Mouse (Mus musculus) limb, embryonic 13.5 days (tissue): ENCODE data around the gene Gapdhs. TPM values are rescaled to one million over a fixed set of nuclear protein-coding genes. Genes with fewer than 3 reads are reported as not detected.
A peak's percentile ranks its signal among the peaks of the same experiment; 100 is the strongest.
"Not testable (repeated sequence)": the region's sequence is repeated elsewhere in the genome, so short reads cannot be mapped to it uniquely, and the experiment has no call there.

Experiments used
- ATAC-seq: fragments of 200-750 bp; cut with Nextera tagmentation; 2 replicates; pipeline ENCODE4 v1.8.0; 2017; ENCODE audit warnings: low read depth, moderate number of reproducible peaks, moderate TSS enrichment; ENCODE audit not compliant: low FRiP score
- H3K27ac ChIP-seq: fragments of 300-500 bp; sonication (generic); 2 replicates; pipeline ENCODE4 v1.5.1; 2015; ENCODE audit warnings: inconsistent platforms, mild to moderate bottlenecking, moderate library complexity
- H3K27me3 ChIP-seq: fragments of 300-500 bp; sonication (generic); 2 replicates; pipeline ENCODE4 v1.6.1; 2015; ENCODE audit warnings: mild to moderate bottlenecking, inconsistent platforms
- H3K36me3 ChIP-seq: fragments of 300-500 bp; sonication (generic); 2 replicates; pipeline ENCODE4 v1.6.1; 2015; ENCODE audit warnings: inconsistent platforms, mild to moderate bottlenecking, moderate library complexity
- H3K4me1 ChIP-seq: fragments of 300-500 bp; sonication (generic); 2 replicates; pipeline ENCODE4 v1.6.1; 2015; ENCODE audit warnings: inconsistent platforms
- H3K4me2 ChIP-seq: fragments of 300-500 bp; sonication (generic); replicated peaks from 2 replicates; pipeline ENCODE4 v1.6.1; 2015; ENCODE audit warnings: inconsistent platforms, mild to moderate bottlenecking, moderate library complexity
- H3K4me3 ChIP-seq: fragments of 300-500 bp; sonication (generic); 2 replicates; pipeline ENCODE4 v1.5.1; 2015; ENCODE audit warnings: moderate library complexity, mild to moderate bottlenecking, inconsistent platforms
- H3K9ac ChIP-seq: fragments of 300-500 bp; sonication (generic); 2 replicates; pipeline ENCODE4 v1.6.1; 2015; ENCODE audit warnings: mild to moderate bottlenecking, inconsistent platforms
- H3K9me3 ChIP-seq: fragments of 300-500 bp; sonication (generic); 2 replicates; pipeline ENCODE4 v1.6.1; 2016; ENCODE audit warnings: inconsistent platforms
- WGBS: fragments of 180-500 bp; shearing (Covaris S2); methylation state at CpG from one replicate; pipeline ENCODE4 v1.1.7; 2015; 5-methylcytosine and 5-hydroxymethylcytosine counted together
- polyA plus RNA-seq: library from polyadenylated mRNA; unstranded; fragments of >200 nt; fragmentation: Nextera tagmentation; extraction: Ambion mirVana; gene quantifications from 2 replicates; pipeline ENCODE4 v1.2.1, GENCODE M21; 2015

The Gapdhs gene
- polyA plus RNA-seq, 1 experiment from 2014 or later = 0.71 TPM

DNA sequence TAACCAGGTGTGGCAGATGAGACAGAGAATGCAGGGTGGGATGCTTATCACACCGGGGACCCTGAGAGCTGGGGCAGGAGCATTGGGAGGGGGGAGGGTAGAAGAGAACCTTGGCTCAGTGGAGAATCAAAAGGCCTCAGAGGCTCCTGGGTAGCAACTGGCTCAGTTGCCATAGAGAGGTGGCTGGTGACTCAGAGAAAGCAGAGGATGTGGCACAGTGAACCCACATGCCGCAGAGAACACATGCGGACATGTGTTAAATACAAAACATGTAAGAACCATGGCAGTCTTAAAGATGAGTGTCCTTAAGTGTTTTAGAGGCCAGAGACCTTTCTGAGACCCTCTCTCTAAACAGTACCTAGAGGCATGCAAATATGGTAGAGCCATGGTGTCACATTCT lies 7.3 kb downstream of the Gapdhs start:
- H3K4me3 ChIP-seq = no peak overlapping the region
- H3K36me3 ChIP-seq = peaks cover 63% of the 10 kb centered on the region
- 88% methylated on average over 3 of the region's 3 CpGs for WGBS

DNA sequence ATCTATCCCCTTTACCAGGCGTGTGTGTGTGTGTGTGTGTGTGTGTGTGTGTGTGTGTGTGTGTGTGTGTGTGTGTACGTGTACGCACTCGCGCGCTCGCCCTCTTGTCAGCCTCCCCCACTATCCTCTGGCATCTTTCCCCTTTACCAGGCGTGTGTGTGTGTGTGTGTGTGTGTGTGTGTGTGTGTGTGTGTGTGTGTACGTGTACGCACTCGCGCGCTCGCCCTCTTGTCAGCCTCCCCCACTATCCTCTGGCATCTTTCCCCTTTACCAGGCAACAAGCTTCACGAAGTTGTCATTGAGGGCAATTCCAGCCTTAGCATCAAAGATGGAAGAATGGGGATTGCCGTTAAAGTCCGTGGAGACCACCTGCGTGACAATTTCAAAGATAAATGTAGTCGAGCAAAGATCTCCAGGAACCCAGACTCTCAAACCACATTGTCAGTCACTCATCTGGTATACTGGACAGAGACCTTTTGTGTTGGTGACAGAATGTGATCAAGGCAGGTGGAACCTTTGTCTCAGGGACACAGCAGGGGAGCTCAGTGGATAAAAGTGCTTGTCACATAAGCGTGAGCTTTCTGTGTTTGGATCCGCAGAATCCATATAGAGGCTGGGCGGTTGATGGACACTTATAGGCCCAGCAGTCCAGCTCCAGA lies 13.3 kb downstream of the Gapdhs start:
- not testable (repeated sequence) for H3K27me3 ChIP-seq, ATAC-seq, H3K9me3 ChIP-seq
- peak overlapping the region; percentile 85; the same call in 1 of the 2 replicates for H3K27ac ChIP-seq
- H3K36me3 ChIP-seq = peaks cover 47% of the 10 kb centered on the region
- peak overlapping the region; percentile 82 for H3K4me3 ChIP-seq
- H3K4me1 ChIP-seq = peaks cover 20% of the 10 kb centered on the region
- 28% methylated on average over 14 of the region's 22 CpGs for WGBS
- peak overlapping the region; percentile 91 for H3K9ac ChIP-seq
- H3K4me2 ChIP-seq = peak overlapping the region; percentile 79

More for the DNA sequence above, 7.3 kb downstream of the Gapdhs start:
- no peak for ATAC-seq
- Histone ChIP-seq H3K27me3 (no peaks in the 10 kb centered on the region), H3K4me2 (no peak overlapping the region), H3K9ac (no peak overlapping the region), H3K9me3 (no peaks in the 10 kb centered on the region), H3K27ac (no peak overlapping the region), H3K4me1 (no peaks in the 10 kb centered on the region)

DNA sequence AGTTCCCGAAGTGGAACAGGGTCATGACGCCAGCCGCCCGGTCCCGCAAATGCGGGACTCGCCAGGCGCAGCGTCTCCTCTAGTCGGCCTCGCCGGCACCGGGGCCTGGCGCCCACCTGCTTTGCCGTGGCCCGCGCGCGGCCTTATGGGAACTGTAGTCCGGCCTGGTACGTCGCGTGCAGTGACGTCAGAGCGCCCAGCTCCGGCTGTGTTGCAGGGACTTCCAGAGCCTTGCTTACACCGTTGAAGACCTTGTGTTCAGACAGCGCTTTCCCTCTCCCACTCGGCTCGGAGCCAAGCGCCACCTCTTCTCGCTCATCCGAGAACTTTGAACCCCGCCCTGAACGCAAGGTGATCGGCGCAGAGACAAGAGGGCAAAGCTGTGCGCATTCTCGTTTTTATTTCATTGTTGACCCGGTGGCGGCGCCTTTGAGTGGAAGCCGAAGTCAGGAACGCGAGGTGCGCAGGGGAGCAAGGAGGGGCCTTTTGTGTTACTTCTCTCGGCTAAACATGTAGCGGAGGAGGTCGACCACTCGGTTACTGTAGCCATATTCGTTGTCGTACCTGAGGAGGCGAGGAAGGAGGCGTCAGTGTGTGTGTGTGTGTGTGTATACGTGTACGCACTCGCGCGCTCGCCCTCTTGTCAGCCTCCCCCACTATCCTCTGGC lies 14.0 kb downstream of the Gapdhs start, which contains the start of gene Tmem147:
Gene Tmem147 (minus strand): TSS at position 145 of the 668 bp plus-strand sequence.
- no peaks in the 10 kb centered on the region for H3K27me3 ChIP-seq
- peak within 1 kb of the TSS; percentile 85 for H3K27ac ChIP-seq
- H3K4me3 ChIP-seq = peak within 1 kb of the TSS; percentile 82
- peak within 1 kb of the TSS; percentile 79 for H3K4me2 ChIP-seq
- H3K9ac ChIP-seq = peak within 1 kb of the TSS; percentile 91
- peak; percentile 97 for ATAC-seq
- peaks cover 20% of the 10 kb centered on the region for H3K4me1 ChIP-seq
- no peaks in the 10 kb centered on the region for H3K9me3 ChIP-seq
- peaks cover 44% of the 10 kb centered on the region for H3K36me3 ChIP-seq
- under 1% methylated on average over 60 of the region's 60 CpGs for WGBS

DNA sequence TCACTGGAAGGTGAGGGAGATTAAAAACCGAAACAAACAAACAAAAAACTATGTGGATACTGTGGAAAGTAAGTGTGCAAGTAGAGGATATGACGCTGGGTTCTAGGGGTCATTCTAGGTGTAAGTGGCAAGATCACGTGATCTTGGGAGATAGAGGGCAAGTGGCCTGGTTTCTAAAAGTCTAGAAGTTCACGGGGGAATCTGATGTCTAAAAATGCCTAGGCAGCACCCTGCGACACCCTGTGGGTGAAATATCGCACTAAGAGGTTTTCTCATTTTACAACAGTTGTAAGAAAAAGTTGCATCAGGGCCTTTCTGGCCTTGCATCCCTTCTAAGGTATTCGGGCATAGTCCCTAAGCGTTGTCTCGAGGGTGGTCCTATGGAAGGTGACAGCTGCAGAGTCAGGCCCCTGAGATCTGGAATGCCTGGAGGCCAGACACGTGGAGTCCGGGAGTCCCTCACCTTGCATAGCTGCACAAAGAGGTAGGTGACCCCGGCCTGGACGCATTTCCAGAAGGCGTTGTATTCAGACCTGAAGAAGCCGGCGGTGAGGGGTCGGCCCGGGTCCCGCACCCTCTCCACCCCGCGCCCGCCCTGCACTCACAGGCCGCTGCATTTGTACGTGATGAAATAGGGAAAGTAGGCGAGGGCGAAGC lies 14.6 kb downstream of the Gapdhs start:
- Histone ChIP-seq H3K9ac (peak overlapping the region; percentile 91), H3K4me3 (peak overlapping the region; percentile 82), H3K4me2 (peak overlapping the region; percentile 79), H3K27me3 (no peaks in the 10 kb centered on the region), H3K36me3 (peaks cover 40% of the 10 kb centered on the region), H3K4me1 (peaks cover 20% of the 10 kb centered on the region), H3K27ac (peak overlapping the region; percentile 85; the same call in 1 of the 2 replicates), H3K9me3 (no peaks in the 10 kb centered on the region)
- 8% methylated on average over 26 of the region's 26 CpGs for WGBS
- ATAC-seq = peak; percentile 20

DNA sequence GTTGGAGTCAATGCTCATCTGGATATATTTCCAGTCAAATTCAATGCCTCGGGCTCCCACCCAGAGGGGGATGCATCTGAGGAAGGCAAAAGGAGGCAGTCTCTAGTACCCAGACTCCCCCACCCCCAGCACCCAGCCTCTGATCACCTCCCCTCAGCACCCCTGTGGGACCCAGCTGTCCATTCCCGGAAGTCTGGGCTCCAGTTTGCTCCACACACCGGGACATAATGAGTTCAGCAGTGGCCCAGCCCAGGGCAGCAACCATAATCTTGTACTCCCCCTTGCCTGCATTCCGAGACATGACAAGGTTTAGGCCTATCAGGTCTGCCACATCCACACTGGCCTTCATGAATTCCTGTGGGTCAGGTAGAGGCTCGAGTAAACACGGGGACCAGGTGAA lies 15.3 kb downstream of the Gapdhs start:
- Histone ChIP-seq H3K4me3 (peak overlapping the region; percentile 82), H3K9me3 (no peaks in the 10 kb centered on the region), H3K36me3 (peaks cover 34% of the 10 kb centered on the region), H3K4me1 (peaks cover 24% of the 10 kb centered on the region), H3K9ac (peak overlapping the region; percentile 91), H3K27me3 (no peaks in the 10 kb centered on the region), H3K27ac (no peak overlapping the region), H3K4me2 (peak overlapping the region; percentile 79)
- no peak for ATAC-seq
- 82% methylated on average over 6 of the region's 6 CpGs for WGBS

DNA sequence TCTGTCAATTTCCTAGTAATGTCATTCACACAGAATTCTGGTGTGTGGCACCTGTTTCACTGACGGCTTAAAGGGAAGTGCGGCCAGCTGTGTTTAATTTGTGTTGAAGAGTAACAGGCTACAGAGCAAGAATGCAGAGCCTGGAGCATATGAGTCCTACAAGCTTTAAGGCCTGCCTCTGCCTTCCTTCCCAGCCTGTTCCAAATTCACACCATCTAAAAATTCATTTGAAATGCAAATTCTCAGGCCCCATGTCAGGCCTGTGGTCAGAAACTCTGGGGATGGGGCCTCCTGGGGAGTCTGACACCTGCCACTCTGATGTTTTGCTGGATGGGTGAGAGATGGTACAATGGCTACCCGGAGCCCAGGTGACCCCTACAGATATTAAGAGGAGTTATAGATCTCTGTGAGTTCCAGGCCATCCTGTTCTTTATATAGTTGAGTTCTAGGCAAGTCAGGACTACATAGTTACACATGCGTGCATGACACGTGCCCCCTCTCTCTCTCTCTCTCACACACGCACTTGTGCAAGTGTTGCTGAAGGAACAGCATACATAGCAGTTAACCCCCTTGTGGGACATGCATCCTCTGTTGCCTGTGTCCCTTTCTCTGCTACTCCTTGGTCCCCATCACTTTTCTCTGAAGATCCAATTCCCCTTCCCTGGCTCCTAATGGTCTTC lies 20.1 kb downstream of the Gapdhs start:
- Histone ChIP-seq H3K9me3 (no peaks in the 10 kb centered on the region), H3K4me1 (peaks cover 12% of the 10 kb centered on the region), H3K4me2 (no peak overlapping the region), H3K27ac (no peak overlapping the region), H3K27me3 (peaks cover 12% of the 10 kb centered on the region), H3K9ac (no peak overlapping the region), H3K36me3 (peaks cover 18% of the 10 kb centered on the region), H3K4me3 (no peak overlapping the region)
- 50% methylated on average over 6 of the region's 6 CpGs for WGBS
- ATAC-seq = no peak

DNA sequence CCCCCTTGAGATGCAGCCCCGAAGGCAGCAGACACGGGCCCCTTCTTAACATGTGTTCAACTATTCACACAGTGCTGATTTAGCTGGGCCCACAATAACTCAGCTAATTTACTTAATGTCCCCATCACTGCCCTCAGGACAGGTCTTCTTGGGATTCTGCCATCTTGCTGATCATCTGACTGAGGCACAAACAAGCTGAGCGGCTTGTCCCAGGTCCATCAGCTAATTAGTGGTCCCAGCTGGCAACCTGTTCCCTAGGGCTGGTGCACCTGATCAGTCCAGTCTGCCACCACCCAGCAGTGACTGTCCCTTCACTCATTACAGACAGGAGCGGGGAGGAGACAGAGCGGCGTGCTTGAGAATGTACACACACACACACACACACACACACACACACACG lies 22.2 kb downstream of the Gapdhs start:
- Histone ChIP-seq H3K4me1 (peaks cover 16% of the 10 kb centered on the region), H3K4me2 (no peak overlapping the region), H3K27ac (no peak overlapping the region), H3K9ac (no peak overlapping the region), H3K27me3 (peaks cover 32% of the 10 kb centered on the region), H3K36me3 (0 out of 2 replicates have a peak, but pooled peaks cover 3% of the 10 kb centered on the region), H3K4me3 (no peak overlapping the region), H3K9me3 (no peaks in the 10 kb centered on the region)
- 84% methylated on average over 7 of the region's 7 CpGs for WGBS
- no peak for ATAC-seq

DNA sequence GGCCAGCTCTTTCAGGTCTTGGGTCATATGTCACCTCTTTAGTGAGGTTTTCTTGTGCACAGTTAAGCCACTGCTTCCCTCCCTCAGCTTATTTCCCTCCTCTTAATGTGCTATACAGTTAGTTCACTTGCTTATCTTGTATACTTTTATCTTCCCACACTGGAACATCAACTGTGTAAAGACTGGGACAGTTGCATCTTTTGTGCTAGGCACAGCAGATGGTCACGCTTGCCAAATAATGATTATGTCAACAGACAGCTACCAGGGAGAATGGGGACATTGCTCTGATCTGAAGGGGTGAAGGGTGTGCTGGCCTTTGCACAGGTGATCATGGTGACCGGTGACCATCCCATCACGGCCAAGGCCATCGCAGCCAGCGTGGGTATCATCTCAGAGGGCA lies 23.8 kb downstream of the Gapdhs start:
- no peak for ATAC-seq
- WGBS = 97% methylated on average over 5 of the region's 5 CpGs
- peaks cover 16% of the 10 kb centered on the region for H3K4me1 ChIP-seq
- no peak overlapping the region for H3K4me2 ChIP-seq
- H3K36me3 ChIP-seq = no peaks in the 10 kb centered on the region
- H3K27me3 ChIP-seq = peaks cover 48% of the 10 kb centered on the region
- H3K27ac ChIP-seq = no peak overlapping the region
- H3K9me3 ChIP-seq = no peaks in the 10 kb centered on the region
- no peak overlapping the region for H3K4me3 ChIP-seq
- no peak overlapping the region for H3K9ac ChIP-seq

DNA sequence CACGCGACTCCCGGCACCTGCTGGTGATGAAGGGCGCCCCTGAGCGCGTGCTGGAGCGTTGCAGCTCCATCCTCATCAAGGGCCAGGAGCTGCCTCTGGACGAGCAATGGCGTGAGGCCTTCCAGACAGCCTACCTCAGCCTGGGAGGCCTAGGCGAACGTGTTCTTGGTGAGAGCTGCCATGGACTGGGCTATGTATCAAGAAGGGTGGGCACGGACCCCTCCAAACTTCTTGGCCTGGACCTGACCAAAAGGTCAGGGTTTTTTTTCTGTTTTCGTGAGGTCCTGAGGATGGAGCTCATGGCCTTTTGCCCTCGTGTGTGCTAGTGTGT lies 25.8 kb downstream of the Gapdhs start:
- no peaks in the 10 kb centered on the region for H3K36me3 ChIP-seq
- peak overlapping the region; percentile 37 for H3K4me3 ChIP-seq
- H3K9me3 ChIP-seq = no peaks in the 10 kb centered on the region
- peaks cover 12% of the 10 kb centered on the region for H3K4me1 ChIP-seq
- no peak overlapping the region for H3K27ac ChIP-seq
- H3K9ac ChIP-seq = 0 out of 2 replicates have a peak overlapping the region, but pooled peaks have one; percentile 15
- H3K27me3 ChIP-seq = peaks cover 50% of the 10 kb centered on the region
- peak overlapping the region; percentile 65 for H3K4me2 ChIP-seq
- no peak for ATAC-seq
- 15% methylated on average over 14 of the region's 14 CpGs for WGBS

DNA sequence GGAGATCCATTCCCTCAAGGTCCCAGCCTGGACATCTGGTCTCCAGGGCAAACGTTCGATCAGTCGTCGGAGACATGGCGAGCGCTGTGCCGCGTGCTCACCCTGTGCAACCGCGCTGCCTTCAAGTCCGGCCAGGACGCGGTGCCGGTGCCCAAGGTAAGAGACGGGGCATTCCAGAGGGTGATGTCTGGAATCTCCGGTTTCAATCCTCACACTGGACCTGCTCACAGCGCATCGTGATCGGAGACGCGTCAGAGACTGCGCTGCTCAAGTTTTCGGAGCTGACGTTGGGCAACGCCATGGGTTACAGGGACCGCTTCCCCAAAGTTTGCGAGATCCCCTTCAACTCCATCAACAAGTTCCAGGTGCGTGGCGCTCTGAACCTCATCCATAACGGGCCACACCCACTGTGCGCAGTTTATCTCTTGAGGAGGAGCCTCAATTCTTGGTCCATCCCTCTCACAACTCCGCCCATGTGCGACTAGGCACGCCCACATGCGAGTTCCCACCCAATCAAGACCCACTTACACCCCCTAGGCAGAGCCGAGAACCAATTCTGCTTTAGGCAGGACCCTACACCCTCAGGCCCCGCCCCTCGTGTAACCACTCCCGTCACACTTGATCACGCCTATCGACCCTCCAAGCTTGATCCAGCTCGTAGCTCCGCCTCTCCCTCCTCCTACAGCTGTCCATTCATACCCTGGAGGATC lies 26.3 kb downstream of the Gapdhs start:
- peaks cover 50% of the 10 kb centered on the region for H3K27me3 ChIP-seq
- 1% methylated on average over 43 of the region's 43 CpGs for WGBS

DNA sequence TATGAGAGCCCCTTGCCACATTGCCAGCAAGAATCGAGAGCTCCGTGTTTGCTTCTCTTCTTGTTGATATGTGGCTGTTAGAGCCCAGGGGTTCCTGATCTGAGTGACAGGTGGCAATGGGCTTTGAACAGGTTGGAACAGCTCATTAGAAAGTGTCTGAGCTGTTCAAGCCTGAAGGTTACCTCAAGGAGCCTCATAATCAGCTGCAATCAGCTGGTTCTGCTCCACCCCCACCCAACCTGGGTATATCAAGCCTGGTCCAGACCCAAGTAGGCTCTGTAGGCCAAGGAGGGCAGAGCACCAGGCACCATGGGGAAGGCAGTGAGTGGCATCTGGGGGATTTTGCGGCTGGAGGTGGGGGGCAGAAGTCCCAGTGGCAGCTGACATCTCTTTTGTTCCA lies 31.5 kb downstream of the Gapdhs start, which contains the start of gene Atp4a:
Gene Atp4a (plus strand): TSS at position 268 of the 400 bp plus-strand sequence.
- no peak within 1 kb of the TSS for H3K27ac ChIP-seq
- no peak within 1 kb of the TSS for H3K4me3 ChIP-seq
- 77% methylated on average over 3 of the region's 3 CpGs for WGBS
- no peak within 1 kb of the TSS for H3K4me2 ChIP-seq
- ATAC-seq = no peak
- H3K36me3 ChIP-seq = no peaks in the 10 kb centered on the region
- no peak within 1 kb of the TSS for H3K9ac ChIP-seq
- H3K9me3 ChIP-seq = no peaks in the 10 kb centered on the region
- H3K4me1 ChIP-seq = peaks cover 3% of the 10 kb centered on the region; the same call in 1 of the 2 replicates
- H3K27me3 ChIP-seq = peaks cover 30% of the 10 kb centered on the region

More for the DNA sequence above, 26.3 kb downstream of the Gapdhs start:
- no peaks in the 10 kb centered on the region for H3K36me3 ChIP-seq
- H3K4me2 ChIP-seq = peak overlapping the region; percentile 65
- H3K9ac ChIP-seq = 0 out of 2 replicates have a peak overlapping the region, but pooled peaks have one; percentile 15
- H3K9me3 ChIP-seq = no peaks in the 10 kb centered on the region
- H3K4me3 ChIP-seq = peak overlapping the region; percentile 37
- peak; percentile 93 for ATAC-seq
- peaks cover 12% of the 10 kb centered on the region for H3K4me1 ChIP-seq
- no peak overlapping the region for H3K27ac ChIP-seq
